Mouse (Mus musculus) CH12.LX (cell line): ENCODE results near the gene Tram2. TPM values are rescaled to one million over a fixed set of nuclear protein-coding genes. Genes with fewer than 3 reads are reported as not detected.

Experiments used
- DNase-seq: peaks from one replicate; pipeline ENCODE4 v3.0.0-alpha.2; 2013; ENCODE audit errors: extremely low read depth
- H3K27ac ChIP-seq: 2 replicates; pipeline ENCODE4 v1.5.1; 2012; ENCODE audit warnings: low read depth, mild to moderate bottlenecking, control low read depth, moderate library complexity; ENCODE audit not compliant: insufficient read depth
- H3K27me3 ChIP-seq: replicated peaks from 2 replicates; pipeline ENCODE3; 2012; ENCODE audit warnings: inconsistent platforms
- H3K36me3 ChIP-seq, 2 experiments: replicated peaks in 1 of 2; 2 replicates each; pipeline versions ENCODE3 to v1.6.1; 2012; ENCODE audit warnings: inconsistent platforms in 1 of 2, low read length in 1 of 2, mild to moderate bottlenecking in 1 of 2, mixed read lengths in 1 of 2, moderate library complexity in 1 of 2; ENCODE audit not compliant: control insufficient read depth in 1 of 2, insufficient read depth in 1 of 2
- H3K4me1 ChIP-seq, 2 experiments: 2 replicates each; pipeline ENCODE4 v1.6.1; 2012; ENCODE audit warnings: inconsistent platforms in 1 of 2, moderate library complexity in 1 of 2; ENCODE audit not compliant: insufficient read depth in 2 of 2, control insufficient read depth in 1 of 2
- H3K4me2 ChIP-seq: 2 replicates; pipeline ENCODE4 v1.6.1; 2012; ENCODE audit warnings: low read depth, mild to moderate bottlenecking, control low read depth; ENCODE audit not compliant: poor library complexity, insufficient read depth, severe bottlenecking
- H3K4me3 ChIP-seq, 3 experiments: fragments of 150-350 bp in 1 of 3; sonication (generic) in 1 of 3; replicated peaks in 1 of 3; 2 replicates each; pipeline versions ENCODE3 to v1.5.1; 2011 to 2012; ENCODE audit warnings: low read depth in 2 of 3, low read length in 2 of 3, mild to moderate bottlenecking in 2 of 3, moderate library complexity in 2 of 3, control low read depth in 1 of 3, improper control_type of control experiment in 1 of 3, inconsistent platforms in 1 of 3, mixed read lengths in 1 of 3; ENCODE audit not compliant: poor library complexity in 1 of 3
- H3K79me2 ChIP-seq: replicated peaks from 2 replicates; pipeline ENCODE4 v1.6.1; 2012; ENCODE audit warnings: mild to moderate bottlenecking, moderate library complexity; ENCODE audit not compliant: control insufficient read depth, poor library complexity, insufficient read depth, severe bottlenecking; ENCODE audit errors: extremely low read depth
- H3K9ac ChIP-seq: 2 replicates; pipeline ENCODE4 v1.6.1; 2012; ENCODE audit warnings: low read depth, mild to moderate bottlenecking, control low read depth, moderate library complexity; ENCODE audit not compliant: insufficient read depth
- H3K9me3 ChIP-seq: replicated peaks from 2 replicates; pipeline ENCODE3; 2012; ENCODE audit warnings: low read length, inconsistent platforms, mixed read lengths
- CTCF ChIP-seq, 2 experiments: IDR thresholded peaks in 1 of 2; conservative IDR thresholded peaks in 1 of 2; 2 replicates each; pipeline ENCODE4 v1.5.1; 2011 to 2012; ENCODE audit warnings: low read depth in 2 of 2, low read length in 2 of 2, improper control_type of control experiment in 1 of 2, inconsistent platforms in 1 of 2, mild to moderate bottlenecking in 1 of 2, moderate library complexity in 1 of 2
- E2F4 ChIP-seq: IDR thresholded peaks from 2 replicates; pipeline ENCODE4 v1.6.1; 2011; ENCODE audit warnings: low read depth, low read length, improper control_type of control experiment; ENCODE audit not compliant: insufficient replicate concordance
- ELF1 ChIP-seq: IDR thresholded peaks from 2 replicates; pipeline ENCODE4 v1.6.1; 2014; ENCODE audit warnings: low read depth, mild to moderate bottlenecking, inconsistent platforms, low read length, improper control_type of control experiment
- ETS1 ChIP-seq: conservative IDR thresholded peaks from 2 replicates; pipeline ENCODE4 v1.6.1; 2012; ENCODE audit warnings: low read depth, mild to moderate bottlenecking, inconsistent platforms, low read length, improper control_type of control experiment, moderate library complexity
- GABPA ChIP-seq: IDR thresholded peaks from 2 replicates; pipeline ENCODE4 v1.6.1; 2012; ENCODE audit warnings: low read depth, low read length, improper control_type of control experiment, inconsistent platforms; ENCODE audit not compliant: insufficient replicate concordance
- HCFC1 ChIP-seq: IDR thresholded peaks from 2 replicates; pipeline ENCODE4 v1.6.1; 2012; ENCODE audit warnings: low read depth, mild to moderate bottlenecking, inconsistent platforms, low read length, improper control_type of control experiment
- IRF4 ChIP-seq: IDR thresholded peaks from 2 replicates; pipeline ENCODE4 v1.6.1; 2014; ENCODE audit warnings: low read depth, mild to moderate bottlenecking, inconsistent platforms, low read length, improper control_type of control experiment
- JUN ChIP-seq: IDR thresholded peaks from 2 replicates; pipeline ENCODE4 v1.6.1; 2011; ENCODE audit warnings: low read depth, mild to moderate bottlenecking, low read length, improper control_type of control experiment, moderate library complexity; ENCODE audit not compliant: insufficient read depth
- JUND ChIP-seq: conservative IDR thresholded peaks from 2 replicates; pipeline ENCODE4 v1.6.1; 2011; ENCODE audit warnings: low read depth, low read length, improper control_type of control experiment
- MAFK ChIP-seq: IDR thresholded peaks from 2 replicates; pipeline ENCODE4 v1.6.1; 2011; ENCODE audit warnings: low read length, improper control_type of control experiment; ENCODE audit not compliant: insufficient replicate concordance
- MEF2A ChIP-seq: IDR thresholded peaks from 2 replicates; pipeline ENCODE4 v1.6.1; 2014; ENCODE audit warnings: low read depth, mild to moderate bottlenecking, inconsistent platforms, low read length, improper control_type of control experiment, borderline replicate concordance
- MYC ChIP-seq: IDR thresholded peaks from 2 replicates; pipeline ENCODE4 v1.6.1; 2011; ENCODE audit warnings: low read depth, mild to moderate bottlenecking, improper control_type of control experiment, low read length
- PAX5 ChIP-seq: IDR thresholded peaks from 2 replicates; pipeline ENCODE4 v1.6.1; 2012; ENCODE audit warnings: low read length, inconsistent platforms, mixed read lengths
- SIN3A ChIP-seq: IDR thresholded peaks from 2 replicates; pipeline ENCODE4 v1.6.1; 2012; ENCODE audit warnings: low read length, improper control_type of control experiment, inconsistent platforms
- ZC3H11A ChIP-seq: IDR thresholded peaks from 2 replicates; pipeline ENCODE4 v1.6.1; 2012; ENCODE audit warnings: low read depth, mild to moderate bottlenecking, inconsistent platforms, low read length, improper control_type of control experiment
- dilution Hi-C: fragments of 300-500 bp; cut with MboI; formaldehyde crosslinking; loops from 2 replicates; pipeline ENCODE4 v1.14.3; 2020; ENCODE audit warnings: low sequenced_read_pairs; ENCODE audit not compliant: extremely low pct_unique_long_range_greater_than_20kb, extremely low pct_ligation_motif_present
- in situ Hi-C: fragments of 300-500 bp; cut with MboI; formaldehyde crosslinking; loops from 3 replicates; pipeline ENCODE4 v1.14.3; 2019; ENCODE audit warnings: low sequenced_read_pairs, low pct_ligation_motif_present, low pct_unique_long_range_greater_than_20kb, mixed read lengths
- polyA plus RNA-seq: library from polyadenylated mRNA; unstranded; fragments of >175 nt; gene quantifications from 2 replicates; pipeline ENCODE4 v1.2.1, GENCODE M21; 2012; ENCODE audit warnings: low read depth; ENCODE audit not compliant: insufficient read length
- total RNA-seq, 2 experiments: library from RNA; depleted of rRNA; stranded (reverse); fragments of 300-350 nt in 1 of 2; fragments of >200 nt in 1 of 2; gene quantifications; 2 replicates each; pipeline ENCODE4 v1.2.3; 2012 to 2014

The Tram2 gene
- total and polyA plus RNA-seq, 3 experiments, result 1.9 to 6.6 (median 2.4) TPM

DNA sequence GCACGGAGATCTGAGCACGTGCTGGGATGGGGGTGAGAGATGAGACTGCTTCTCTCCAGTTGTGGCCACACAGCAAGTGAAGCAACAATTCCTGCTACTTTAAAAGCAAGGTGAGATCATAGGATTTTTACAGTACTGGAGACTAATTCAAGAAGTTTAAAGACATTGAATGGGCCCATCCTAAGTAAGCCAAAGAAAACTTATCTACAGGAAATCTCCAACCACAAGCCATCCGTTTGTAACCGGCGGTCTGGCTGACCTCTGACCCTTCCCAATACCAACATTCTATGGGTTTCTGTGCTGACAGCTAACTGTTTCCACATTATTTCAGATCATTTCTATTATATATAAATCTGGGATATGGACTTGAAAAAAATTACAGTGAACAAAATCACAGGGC, 53.8 kb downstream of the Tram2 start:
- TF ChIP-seq JUND, result no peak
- no peak for TF ChIP-seq SIN3A
- TF ChIP-seq MEF2A, result no peak
- TF ChIP-seq ELF1, result no peak
- no peak for TF ChIP-seq GABPA
- TF ChIP-seq MAFK, result no peak
- TF ChIP-seq ZC3H11A, result no peak
- Histone ChIP-seq H3K9ac (no peak overlapping the region), H3K27ac (no peak overlapping the region), H3K27me3 (no peaks in the 10 kb centered on the region), H3K36me3 (peaks cover 0 to 24% of the 10 kb centered on the region in 2 experiments), H3K4me1 (no peaks in the 10 kb centered on the region), H3K4me3 (no peak overlapping the region), H3K79me2 (no peaks in the 10 kb centered on the region), H3K4me2 (no peak overlapping the region), H3K9me3 (no peaks in the 10 kb centered on the region)
- dilution Hi-C loops (no loop called here), in situ Hi-C loops (no loop called here)
- no peak for DNase-seq

DNA sequence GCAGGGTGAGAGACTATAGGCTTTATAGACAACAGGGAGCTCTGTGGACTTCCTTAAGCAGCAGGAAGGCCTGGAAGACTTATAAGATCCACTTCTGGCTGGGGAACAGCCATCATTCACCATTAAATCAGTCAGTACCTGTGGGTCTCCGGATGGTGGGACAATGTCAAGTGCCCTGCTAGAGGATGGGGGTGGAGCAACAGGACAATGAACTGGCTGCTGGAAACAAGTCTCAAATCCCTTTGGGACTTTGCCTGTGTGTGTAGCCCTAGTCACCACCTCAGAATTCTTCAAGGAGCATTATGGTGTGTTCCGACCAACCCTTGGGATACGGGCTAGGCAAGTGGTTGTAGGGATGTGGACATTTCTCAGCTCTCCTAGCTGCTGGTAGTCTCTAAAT, 55.9 kb downstream of the Tram2 start:
- Histone ChIP-seq H3K27me3 (no peaks in the 10 kb centered on the region), H3K27ac (no peak overlapping the region), H3K4me3 (no peak overlapping the region), H3K79me2 (no peaks in the 10 kb centered on the region), H3K4me2 (no peak overlapping the region), H3K4me1 (no peaks in the 10 kb centered on the region), H3K9ac (no peak overlapping the region)
- DNase-seq, result no peak
- dilution Hi-C loops, result no loop called here
- TF ChIP-seq IRF4, result no peak
- no peak for TF ChIP-seq ELF1
- TF ChIP-seq MYC, result no peak
- no peak for TF ChIP-seq JUND
- no peak for TF ChIP-seq SIN3A
- TF ChIP-seq JUN, result no peak
- no peak for TF ChIP-seq PAX5
- TF ChIP-seq ETS1, result no peak
- TF ChIP-seq E2F4, result no peak
- no peak for TF ChIP-seq HCFC1
- no peak for TF ChIP-seq MAFK
- TF ChIP-seq CTCF (conservative IDR thresholded peaks at IDR 0.05 in 1 of 2, IDR thresholded peaks at IDR 0.05 in 1 of 2; ENCODE audit: low read depth in 2 of 2, low read length in 2 of 2), result no peak
- TF ChIP-seq GABPA, result no peak
- TF ChIP-seq, all 38 proteins: peak for 0
- Histone ChIP-seq H3K36me3 (peaks cover 0 to 18% of the 10 kb centered on the region in 2 experiments), H3K9me3 (no peaks in the 10 kb centered on the region)
- in situ Hi-C loops, result no loop called here
